7 mouse cellular contexts compared by ENCODE assay signal in genomic region chr17:35590410-35591218, GRCm38 (mm10). TPM values are rescaled to one million over a fixed set of nuclear protein-coding genes. Genes with fewer than 3 reads are reported as not detected.
DNase-seq lines count a peak whose midpoint lies in the region; ATAC-seq lines count a peak whose summit lies in the region.

No protein-coding gene starts in this region.

- H3K4me3 ChIP-seq in midbrain, embryonic 10.5 days, result no peak overlapping the region

- H3K27me3 ChIP-seq in midbrain, embryonic 10.5 days (ENCODE audit: low read depth, poor library complexity, severe bottlenecking), result peaks cover 5% of the 10 kb centered on the region

- no peaks in the 10 kb centered on the region for H3K36me3 ChIP-seq in midbrain, embryonic 10.5 days

- peaks cover 6% of the 10 kb centered on the region for H3K4me1 ChIP-seq in midbrain, embryonic 10.5 days

- no peak overlapping the region for H3K27ac ChIP-seq in midbrain, embryonic 10.5 days (replicated peaks)

- WGBS in midbrain, embryonic 10.5 days, result 57% methylated on average over 21 of the region's 21 CpGs

- peak; percentile 43 for ATAC-seq in inflammation-experienced regulatory T-cells, adult 6 months

- peak; percentile 96 for DNase-seq in adipocyte (ENCODE audit: low spot score)
- DNase-seq in cerebellum, postnatal 25 days, result peak; percentile 75 to 87
- peak; percentile 60 to 67 for DNase-seq in frontal cortex, postnatal 25 days (ENCODE audit: low spot score in 2 of 2)
- peak; percentile 60 to 73 for DNase-seq in left cerebral cortex, adult 8-10 months (ENCODE audit: low spot score in 2 of 2)
- peak; percentile 80 for DNase-seq in midbrain, embryonic 10.5 days (ENCODE audit: low spot score)
- DNase-seq in right cerebral cortex, postnatal 36 days (ENCODE audit: low spot score in 2 of 2), result peak; percentile 57 to 64

- H3K9me3 ChIP-seq in midbrain, embryonic 10.5 days (replicated peaks), result no peaks in the 10 kb centered on the region; the same call in 1 of the 2 replicates

RNA-seq across cellular contexts. Expression of gene Sfta2, which starts 10.7 kb away (rescaled TPM):
- polyA plus RNA-seq in inflammation-experienced regulatory T-cells, adult 6 months (2017; shearing (Covaris generic)), result not detected
- total RNA-seq in left cerebral cortex, adult 8-10 months (2022), result not detected
- polyA plus RNA-seq in midbrain, embryonic 10.5 days (2016; fragmentation: Nextera tagmentation; extraction: Ambion mirVana), result not detected in 2 replicates

RNA-seq across cellular contexts. Expression of gene 2300002M23Rik, which starts 23.4 kb away (rescaled TPM):
- not detected for polyA plus RNA-seq in inflammation-experienced regulatory T-cells, adult 6 months (2017; shearing (Covaris generic))
- total RNA-seq in left cerebral cortex, adult 8-10 months (2022), result not detected
- not detected in 2 replicates for polyA plus RNA-seq in midbrain, embryonic 10.5 days (2016; fragmentation: Nextera tagmentation; extraction: Ambion mirVana)

RNA-seq across cellular contexts. Expression of gene Gm9573, which starts 35.8 kb away (rescaled TPM):
- not detected for polyA plus RNA-seq in inflammation-experienced regulatory T-cells, adult 6 months (2017; shearing (Covaris generic))
- under 1 TPM in 1 of 4 experiments, not detected in 3; 0.07 TPM for total RNA-seq in left cerebral cortex, adult 8-10 months (2022)
- polyA plus RNA-seq in midbrain, embryonic 10.5 days (2016; fragmentation: Nextera tagmentation; extraction: Ambion mirVana), result not detected in 2 replicates

RNA-seq across cellular contexts. Expression of gene Cdsn, which starts 38.7 kb away (rescaled TPM):
- not detected for polyA plus RNA-seq in inflammation-experienced regulatory T-cells, adult 6 months (2017; shearing (Covaris generic))
- total RNA-seq in left cerebral cortex, adult 8-10 months (2022), result 1 to 10 TPM in 3 of 4 experiments, under 1 TPM in 1; 1.00 to 1.6 (median 1.2) TPM
- 0.07 and 0.10 TPM in 2 replicates for polyA plus RNA-seq in midbrain, embryonic 10.5 days (2016; fragmentation: Nextera tagmentation; extraction: Ambion mirVana)

RNA-seq across cellular contexts. Expression of gene Mucl3, which starts 52.9 kb away (rescaled TPM):
- polyA plus RNA-seq in inflammation-experienced regulatory T-cells, adult 6 months (2017; shearing (Covaris generic)), result under 1 TPM in 1 of 3 experiments, not detected in 2; 0.26 TPM
- total RNA-seq in left cerebral cortex, adult 8-10 months (2022), result not detected
- polyA plus RNA-seq in midbrain, embryonic 10.5 days (2016; fragmentation: Nextera tagmentation; extraction: Ambion mirVana), result 0.17 and 0.22 TPM in 2 replicates
